Mouse (Mus musculus) brain, embryonic 14.5 days (tissue): ENCODE measurements around the gene Grtp1.

Experiments used
- CTCF ChIP-seq: fragments of 200-500 bp; IDR thresholded peaks from 2 replicates; pipeline ENCODE4 v1.5.1; 2012; ENCODE audit warnings: inconsistent platforms, mild to moderate bottlenecking, moderate library complexity, borderline replicate concordance; ENCODE audit not compliant: insufficient read depth, insufficient read length; ENCODE audit errors: extremely low read depth
- POLR2A ChIP-seq: fragments of 200-500 bp; IDR thresholded peaks from 2 replicates; pipeline ENCODE4 v1.6.1; 2012; ENCODE audit warnings: mild to moderate bottlenecking, inconsistent platforms, borderline replicate concordance; ENCODE audit not compliant: poor library complexity, insufficient read depth, insufficient read length, severe bottlenecking; ENCODE audit errors: extremely low read depth

DNA sequence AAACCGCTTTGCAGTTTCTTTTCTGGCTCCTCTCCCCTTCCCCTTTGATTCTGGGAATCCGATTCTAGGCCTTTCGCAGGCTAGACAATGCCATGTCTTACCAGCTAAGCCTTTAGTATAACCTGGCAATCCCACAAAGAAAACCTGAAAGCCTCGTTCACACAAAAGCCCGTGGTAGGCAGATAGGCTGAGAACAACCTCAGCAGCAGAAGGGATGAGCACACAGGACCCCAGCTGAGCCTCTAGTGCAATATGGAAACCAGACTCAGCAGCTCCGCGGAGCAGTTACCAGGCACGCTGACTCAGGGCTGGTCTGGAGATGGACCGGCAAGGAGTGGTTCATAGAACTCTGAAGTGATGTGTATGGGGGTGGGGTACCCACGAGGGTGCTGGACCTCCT is 5.6 kb downstream of the Grtp1 start:
- TF ChIP-seq POLR2A, result no peak
- TF ChIP-seq CTCF, result no peak
